Mouse (Mus musculus): ENCODE results near the gene Stk11. TPM values are rescaled to one million over a fixed set of nuclear protein-coding genes. Genes with fewer than 3 reads are reported as not detected.

Gene Stk11
- total and polyA plus RNA-seq, 3 experiments, result 151 to 156 (median 153) TPM

- DNase-seq, result peak; percentile 28
Observed at GRCm38 (mm10) chr10:80170052-80170451, 54.4 kb downstream of the Stk11 start.

- no peak for DNase-seq
Observed at GRCm38 (mm10) chr10:80170601-80171021, 55.0 kb downstream of the Stk11 start.

- DNase-seq, result no peak
Observed at GRCm38 (mm10) chr10:80171252-80171651, 55.6 kb downstream of the Stk11 start.

GRCm38 (mm10) chr10:80171760-80172526 lies 56.3 kb downstream of the Stk11 start:
- peak; percentile 50 for DNase-seq

GRCm38 (mm10) chr10:80172527-80173292 lies 57.1 kb downstream of the Stk11 start, which contains the start of gene 1600002K03Rik:
1600002K03Rik (plus strand) TSS chr10:80172944.
- DNase-seq, result peak; percentile 95

- DNase-seq, result no peak
Observed at GRCm38 (mm10) chr10:80173358-80173757, 57.8 kb downstream of the Stk11 start.

GRCm38 (mm10) chr10:80173955-80174640 lies 58.5 kb downstream of the Stk11 start:
- DNase-seq, result no peak

- DNase-seq, result peak; percentile 54
Observed at GRCm38 (mm10) chr10:80174705-80175104, 59.1 kb downstream of the Stk11 start.

GRCm38 (mm10) chr10:80175536-80176269 lies 60.1 kb downstream of the Stk11 start:
- DNase-seq, result no peak

- DNase-seq, result peak; percentile 82
Observed at GRCm38 (mm10) chr10:80176270-80176834, 60.7 kb downstream of the Stk11 start.

- DNase-seq, result peak; percentile 92
Observed at GRCm38 (mm10) chr10:80177441-80178279, 62.1 kb downstream of the Stk11 start.

- DNase-seq, result peak; percentile 78
Observed at GRCm38 (mm10) chr10:80179068-80180051, 63.8 kb downstream of the Stk11 start, which contains the start of gene Efna2. Efna2 (plus strand) TSS chr10:80179482.

Other genes starting within 250 kb of the Stk11 start
Only the 30 nearest of the 35 such genes appear.
- gene Cfd, start 224.9 kb upstream of the Stk11 start, total RNA-seq (2021), result 1,000 to 10,000 TPM; 2,358 to 4,405 TPM
- gene Cfd, start 224.9 kb upstream of the Stk11 start, polyA plus RNA-seq (2012; rRNA removed), result 4,988 and 13,425 TPM in 2 replicates
- 10 to 100 TPM; 38.4 to 43.0 TPM for gene Med16, start 206.9 kb upstream of the Stk11 start, total RNA-seq (2021)
- 126 and 132 TPM in 2 replicates for gene Med16, start 206.9 kb upstream of the Stk11 start, polyA plus RNA-seq (2012; rRNA removed)
- gene Gm26602, start 204.9 kb upstream of the Stk11 start, total RNA-seq (2021), result not detected
- not detected in 2 replicates for gene Gm26602, start 204.9 kb upstream of the Stk11 start, polyA plus RNA-seq (2012; rRNA removed)
- 1 to 10 TPM; 1.4 TPM for gene Kiss1r, start 198.8 kb upstream of the Stk11 start, total RNA-seq (2021)
- gene Kiss1r, start 198.8 kb upstream of the Stk11 start, polyA plus RNA-seq (2012; rRNA removed), result 11.8 and 15.1 TPM in 2 replicates
- gene R3hdm4, start 194.6 kb upstream of the Stk11 start, total RNA-seq (2021), result 10 to 100 TPM; 87.8 to 93.5 TPM
- 197 and 231 TPM in 2 replicates for gene R3hdm4, start 194.6 kb upstream of the Stk11 start, polyA plus RNA-seq (2012; rRNA removed)
- gene Arid3a, start 188.8 kb upstream of the Stk11 start, total RNA-seq (2021), result 1 to 10 TPM; 4.6 to 6.5 TPM
- gene Arid3a, start 188.8 kb upstream of the Stk11 start, polyA plus RNA-seq (2012; rRNA removed), result 5.9 and 9.1 TPM in 2 replicates
- gene Wdr18, start 155.7 kb upstream of the Stk11 start, total RNA-seq (2021), result 10 to 100 TPM; 29.4 to 31.5 TPM
- gene Wdr18, start 155.7 kb upstream of the Stk11 start, polyA plus RNA-seq (2012; rRNA removed), result 66.1 and 66.8 TPM in 2 replicates
- under 1 TPM in 1 of 2 experiments, not detected in 1; 0.31 TPM for gene Grin3b, start 145.1 kb upstream of the Stk11 start, total RNA-seq (2021)
- 0.09 and 0.17 TPM in 2 replicates for gene Grin3b, start 145.1 kb upstream of the Stk11 start, polyA plus RNA-seq (2012; rRNA removed)
- 100 to 1,000 TPM; 142 to 143 TPM for gene Tmem259, start 131.5 kb upstream of the Stk11 start, total RNA-seq (2021)
- 619 and 624 TPM in 2 replicates for gene Tmem259, start 131.5 kb upstream of the Stk11 start, polyA plus RNA-seq (2012; rRNA removed)
- 10 to 100 TPM; 29.5 to 50.1 TPM for gene Cnn2, start 127.2 kb upstream of the Stk11 start, total RNA-seq (2021)
- gene Cnn2, start 127.2 kb upstream of the Stk11 start, polyA plus RNA-seq (2012; rRNA removed), result 53.0 and 58.8 TPM in 2 replicates
- gene Abca7, start 119.3 kb upstream of the Stk11 start, total RNA-seq (2021), result 10 to 100 TPM; 18.4 to 22.9 TPM
- gene Abca7, start 119.3 kb upstream of the Stk11 start, polyA plus RNA-seq (2012; rRNA removed), result 28.6 TPM in 2 replicates
- 1 to 10 TPM; 3.9 to 6.7 TPM for gene Arhgap45, start 99.2 kb upstream of the Stk11 start, total RNA-seq (2021)
- 11.0 and 14.6 TPM in 2 replicates for gene Arhgap45, start 99.2 kb upstream of the Stk11 start, polyA plus RNA-seq (2012; rRNA removed)
- gene Polr2e, start 76.0 kb upstream of the Stk11 start, total RNA-seq (2021), result 100 to 1,000 TPM in 1 of 2 experiments, 10 to 100 TPM in 1; 97.3 to 106 TPM
- gene Polr2e, start 76.0 kb upstream of the Stk11 start, polyA plus RNA-seq (2012; rRNA removed), result 111 and 122 TPM in 2 replicates
- gene Gpx4, start 68.6 kb upstream of the Stk11 start, total RNA-seq (2021), result 1,000 to 10,000 TPM; 1,287 to 1,377 TPM
- 1,827 and 2,443 TPM in 2 replicates for gene Gpx4, start 68.6 kb upstream of the Stk11 start, polyA plus RNA-seq (2012; rRNA removed)
- 10 to 100 TPM; 38.5 to 59.3 TPM for gene Sbno2, start 10.2 kb upstream of the Stk11 start, total RNA-seq (2021)
- gene Sbno2, start 10.2 kb upstream of the Stk11 start, polyA plus RNA-seq (2012; rRNA removed), result 102 and 120 TPM in 2 replicates
- gene Atp5d, start 22.8 kb downstream of the Stk11 start, total RNA-seq (2021), result 100 to 1,000 TPM; 654 to 778 TPM
- gene Atp5d, start 22.8 kb downstream of the Stk11 start, polyA plus RNA-seq (2012; rRNA removed), result 5,895 and 6,727 TPM in 2 replicates
- gene Cbarp, start 25.0 kb downstream of the Stk11 start, total RNA-seq (2021), result 100 to 1,000 TPM in 1 of 2 experiments, 10 to 100 TPM in 1; 74.5 to 118 TPM
- 84.3 and 84.6 TPM in 2 replicates for gene Cbarp, start 25.0 kb downstream of the Stk11 start, polyA plus RNA-seq (2012; rRNA removed)
- 100 to 1,000 TPM in 1 of 2 experiments, 10 to 100 TPM in 1; 75.8 to 115 TPM for gene Midn, start 32.5 kb downstream of the Stk11 start, total RNA-seq (2021)
- gene Midn, start 32.5 kb downstream of the Stk11 start, polyA plus RNA-seq (2012; rRNA removed), result 233 and 269 TPM in 2 replicates
- 10 to 100 TPM; 30.6 to 77.0 TPM for gene Cirbp, start 50.2 kb downstream of the Stk11 start, total RNA-seq (2021)
- gene Cirbp, start 50.2 kb downstream of the Stk11 start, polyA plus RNA-seq (2012; rRNA removed), result 108 and 152 TPM in 2 replicates
- 10 to 100 TPM; 14.0 to 21.7 TPM for gene 1600002K03Rik, start 57.1 kb downstream of the Stk11 start, total RNA-seq (2021)
- gene 1600002K03Rik, start 57.1 kb downstream of the Stk11 start, polyA plus RNA-seq (2012; rRNA removed), result 25.9 and 34.5 TPM in 2 replicates
- 1 to 10 TPM; 1.8 to 5.2 TPM for gene Efna2, start 63.7 kb downstream of the Stk11 start, total RNA-seq (2021)
- gene Efna2, start 63.7 kb downstream of the Stk11 start, polyA plus RNA-seq (2012; rRNA removed), result 10.2 and 15.6 TPM in 2 replicates
- gene Mum1, start 110.6 kb downstream of the Stk11 start, total RNA-seq (2021), result 10 to 100 TPM; 13.5 to 24.4 TPM
- 23.0 and 24.6 TPM in 2 replicates for gene Mum1, start 110.6 kb downstream of the Stk11 start, polyA plus RNA-seq (2012; rRNA removed)
- 100 to 1,000 TPM; 295 to 337 TPM for gene Ndufs7, start 133.3 kb downstream of the Stk11 start, total RNA-seq (2021)
- 1,122 and 1,204 TPM in 2 replicates for gene Ndufs7, start 133.3 kb downstream of the Stk11 start, polyA plus RNA-seq (2012; rRNA removed)
- gene Gamt, start 145.2 kb downstream of the Stk11 start, total RNA-seq (2021), result 100 to 1,000 TPM; 246 to 281 TPM
- gene Gamt, start 145.2 kb downstream of the Stk11 start, polyA plus RNA-seq (2012; rRNA removed), result 820 and 833 TPM in 2 replicates
- gene Dazap1, start 145.7 kb downstream of the Stk11 start, total RNA-seq (2021), result 100 to 1,000 TPM in 1 of 2 experiments, 10 to 100 TPM in 1; 72.1 to 101 TPM
- 102 and 119 TPM in 2 replicates for gene Dazap1, start 145.7 kb downstream of the Stk11 start, polyA plus RNA-seq (2012; rRNA removed)
- gene Rps15, start 176.7 kb downstream of the Stk11 start, total RNA-seq (2021), result 1,000 to 10,000 TPM; 1,320 to 1,332 TPM
- 1,020 and 1,031 TPM in 2 replicates for gene Rps15, start 176.7 kb downstream of the Stk11 start, polyA plus RNA-seq (2012; rRNA removed)
- gene Apc2, start 180.2 kb downstream of the Stk11 start, total RNA-seq (2021), result 1 to 10 TPM in 1 of 2 experiments, under 1 TPM in 1; 0.72 to 3.0 TPM
- gene Apc2, start 180.2 kb downstream of the Stk11 start, polyA plus RNA-seq (2012; rRNA removed), result 2.5 and 4.0 TPM in 2 replicates
- gene 2310011J03Rik, start 204.7 kb downstream of the Stk11 start, total RNA-seq (2021), result 10 to 100 TPM; 21.6 to 32.5 TPM
- gene 2310011J03Rik, start 204.7 kb downstream of the Stk11 start, polyA plus RNA-seq (2012; rRNA removed), result 57.0 and 61.7 TPM in 2 replicates
- gene Pcsk4, start 213.7 kb downstream of the Stk11 start, total RNA-seq (2021), result 1 to 10 TPM; 1.8 to 3.4 TPM
- gene Pcsk4, start 213.7 kb downstream of the Stk11 start, polyA plus RNA-seq (2012; rRNA removed), result 15.9 and 19.6 TPM in 2 replicates
- gene Reep6, start 214.2 kb downstream of the Stk11 start, total RNA-seq (2021), result 10 to 100 TPM; 11.1 to 15.6 TPM
- gene Reep6, start 214.2 kb downstream of the Stk11 start, polyA plus RNA-seq (2012; rRNA removed), result 11.3 and 15.7 TPM in 2 replicates